Mouse (Mus musculus): ENCODE data around the gene Mme. TPM values are rescaled to one million over a fixed set of nuclear protein-coding genes. Genes with fewer than 3 reads are reported as not detected.

Gene Mme
- polyA plus RNA-seq, 1 experiment from 2014 or later, result 36.0 TPM

DNA sequence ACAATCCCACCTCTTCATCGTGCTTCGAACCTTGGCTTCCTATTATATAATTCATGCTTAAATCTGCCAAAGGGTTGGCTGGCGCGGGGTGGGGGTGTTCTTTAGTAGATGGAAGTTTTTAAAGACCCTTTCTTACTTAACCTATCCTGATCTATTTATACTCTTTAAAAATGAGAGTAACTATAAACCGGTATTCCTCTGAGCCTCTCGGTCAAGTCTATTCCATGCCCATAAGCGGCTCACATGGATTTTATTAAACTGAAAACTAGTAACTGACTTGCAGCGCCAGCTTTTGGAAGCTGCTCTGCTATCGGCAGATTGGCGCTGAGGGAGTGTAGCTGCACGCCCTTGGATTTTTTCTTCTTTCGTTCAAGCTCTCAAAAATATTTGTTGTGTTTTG, 55.1 kb downstream of the Mme start:
- Histone ChIP-seq H3K36me3 (no peaks in the 10 kb centered on the region), H3K9ac (no peak overlapping the region), H3K4me3 (peak overlapping the region; percentile 72), H3K27me3 (peaks cover 14% of the 10 kb centered on the region), H3K4me2 (replicated peaks) (peak overlapping the region; percentile 96), H3K27ac (no peak overlapping the region), H3K4me1 (0 out of 2 replicates have a peak, but pooled peaks cover 2% of the 10 kb centered on the region), H3K9me3 (replicated peaks) (no peaks in the 10 kb centered on the region)
- WGBS, result 10% methylated on average over 12 of the region's 12 CpGs
- ATAC-seq (ENCODE audit: low FRiP score), result no peak

DNA sequence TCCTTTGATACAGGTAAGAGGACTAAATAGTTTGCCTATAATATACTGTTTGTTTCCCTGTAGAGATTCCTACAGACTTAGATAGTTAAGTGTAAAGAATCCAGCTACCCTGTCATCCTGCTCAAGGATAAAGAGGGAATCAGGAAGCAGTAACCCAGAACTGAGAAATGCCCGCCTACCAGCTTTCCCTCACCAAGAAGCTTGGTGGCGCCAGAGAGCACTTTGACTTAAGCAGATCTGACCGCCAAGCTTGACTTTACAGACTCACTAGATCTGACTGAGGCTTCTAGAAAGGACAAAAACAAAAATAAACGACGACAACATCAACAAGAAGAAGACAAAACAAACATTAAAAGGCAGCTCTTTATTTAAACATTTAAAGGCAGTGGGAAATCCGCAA, 56.5 kb downstream of the Mme start:
- Histone ChIP-seq H3K4me3 (no peak overlapping the region), H3K27ac (no peak overlapping the region), H3K9me3 (replicated peaks) (no peaks in the 10 kb centered on the region), H3K9ac (no peak overlapping the region), H3K4me1 (0 out of 2 replicates have a peak, but pooled peaks cover 2% of the 10 kb centered on the region), H3K27me3 (peaks cover 14% of the 10 kb centered on the region), H3K4me2 (replicated peaks) (no peak overlapping the region), H3K36me3 (no peaks in the 10 kb centered on the region)
- WGBS, result 6% methylated on average over 6 of the region's 6 CpGs
- 0 out of 2 replicates have a peak, but pooled peaks have one; percentile 21 for ATAC-seq (ENCODE audit: low FRiP score)

DNA sequence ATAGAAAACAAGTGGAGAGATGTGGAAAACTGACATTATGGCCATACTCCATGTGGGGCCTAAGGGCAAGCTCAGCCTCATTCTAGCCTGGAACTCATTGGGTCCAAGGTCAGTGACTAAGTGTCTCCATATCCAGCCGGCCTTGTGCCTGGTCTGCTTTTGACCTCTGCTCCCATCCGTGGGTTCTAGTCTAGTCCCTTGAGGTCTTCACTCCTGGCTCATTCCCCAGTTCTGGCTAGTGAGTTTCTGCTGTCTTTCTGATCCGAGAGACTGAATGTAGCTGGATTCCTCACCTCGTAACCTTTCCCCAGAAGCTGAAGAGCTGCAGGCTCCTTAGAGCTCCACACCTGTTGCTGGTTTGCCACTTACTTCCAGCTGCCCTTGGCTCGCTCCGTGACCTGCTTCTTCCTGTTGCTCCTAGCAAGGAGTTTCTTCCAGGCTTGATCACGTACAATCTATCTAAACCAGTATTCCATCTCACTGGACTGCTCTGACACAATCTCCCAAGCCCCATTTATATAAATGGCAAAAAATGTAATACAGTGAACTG, 73.9 kb downstream of the Mme start:
- no peak for ATAC-seq (ENCODE audit: low FRiP score)
- 78% methylated on average over 7 of the region's 7 CpGs for WGBS
- no peaks in the 10 kb centered on the region for H3K36me3 ChIP-seq
- H3K4me2 ChIP-seq (replicated peaks), result no peak overlapping the region
- H3K4me3 ChIP-seq, result no peak overlapping the region
- H3K9me3 ChIP-seq (replicated peaks), result no peaks in the 10 kb centered on the region
- H3K9ac ChIP-seq, result no peak overlapping the region
- no peak overlapping the region for H3K27ac ChIP-seq
- no peaks in the 10 kb centered on the region for H3K27me3 ChIP-seq
- no peaks in the 10 kb centered on the region for H3K4me1 ChIP-seq

DNA sequence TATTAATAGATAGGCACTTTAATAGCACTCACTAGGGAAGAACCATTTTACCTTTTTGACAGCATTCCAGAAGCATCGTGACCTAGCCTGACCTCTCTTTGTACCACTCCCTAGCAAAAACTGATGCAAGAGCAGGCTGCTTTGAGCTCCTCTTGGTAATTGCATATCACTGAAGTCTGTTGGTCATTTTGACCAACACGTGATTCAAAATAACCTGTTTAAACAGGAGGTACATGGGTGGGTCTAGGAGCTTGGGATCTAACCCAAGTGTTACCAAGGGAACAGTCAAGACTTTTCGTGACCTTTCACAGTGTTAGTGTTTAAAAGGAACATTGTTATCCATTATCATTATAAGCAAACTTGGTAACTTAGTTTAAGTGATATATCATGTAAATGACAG, 76.2 kb downstream of the Mme start:
- Histone ChIP-seq H3K27ac (no peak overlapping the region), H3K4me2 (replicated peaks) (no peak overlapping the region), H3K4me3 (no peak overlapping the region), H3K4me1 (no peaks in the 10 kb centered on the region), H3K36me3 (no peaks in the 10 kb centered on the region), H3K27me3 (no peaks in the 10 kb centered on the region), H3K9me3 (replicated peaks) (no peaks in the 10 kb centered on the region), H3K9ac (no peak overlapping the region)
- no peak for ATAC-seq (ENCODE audit: low FRiP score)
- 73% methylated on average over 3 of the region's 3 CpGs for WGBS

DNA sequence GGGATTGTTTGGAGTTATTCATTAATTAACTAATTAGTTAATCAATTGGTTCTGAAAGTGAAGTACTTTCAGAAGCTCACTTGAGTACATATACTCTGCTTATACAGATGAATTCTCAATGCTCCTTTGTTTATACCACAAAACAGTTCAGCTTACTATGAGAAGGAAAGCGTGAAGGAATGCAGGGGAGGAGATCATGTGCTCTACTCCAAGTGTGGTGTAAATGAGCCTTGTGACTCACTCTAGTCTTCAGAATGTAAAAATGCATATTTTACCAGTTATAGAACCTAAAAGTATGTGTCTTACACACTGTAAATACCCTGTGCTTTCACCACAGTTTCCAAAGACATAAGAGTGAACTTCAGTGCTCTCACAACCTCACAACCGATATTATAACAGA, 84.3 kb downstream of the Mme start:
- H3K27me3 ChIP-seq, result no peaks in the 10 kb centered on the region
- H3K27ac ChIP-seq, result no peak overlapping the region
- H3K4me3 ChIP-seq, result no peak overlapping the region
- no peak for ATAC-seq (ENCODE audit: low FRiP score)
- WGBS, result 67% methylated on average over 2 of the region's 2 CpGs
- no peaks in the 10 kb centered on the region for H3K4me1 ChIP-seq
- no peak overlapping the region for H3K4me2 ChIP-seq (replicated peaks)
- no peak overlapping the region for H3K9ac ChIP-seq
- no peaks in the 10 kb centered on the region for H3K36me3 ChIP-seq
- no peaks in the 10 kb centered on the region for H3K9me3 ChIP-seq (replicated peaks)

DNA sequence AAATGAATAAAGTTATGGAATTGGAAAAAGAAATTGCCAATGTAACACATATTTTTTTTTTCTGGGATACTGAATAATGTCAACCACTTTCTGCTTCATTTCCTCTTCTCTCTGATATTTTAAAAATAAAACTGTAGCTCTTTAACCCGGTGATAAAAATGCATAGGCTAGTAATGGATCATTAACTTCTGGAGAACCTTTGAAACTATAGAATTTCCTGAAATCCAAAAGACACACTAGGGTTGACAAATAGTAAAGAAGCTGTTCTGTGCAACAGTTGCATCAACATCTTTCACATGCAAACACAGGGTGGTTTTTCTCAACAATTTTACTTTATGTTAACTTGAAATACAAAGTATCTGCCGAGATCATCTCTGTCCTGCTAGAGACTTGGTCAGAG, 98.8 kb downstream of the Mme start:
- no peak overlapping the region for H3K4me3 ChIP-seq
- 84% methylated on average over 2 of the region's 2 CpGs for WGBS
- no peaks in the 10 kb centered on the region for H3K27me3 ChIP-seq
- ATAC-seq (ENCODE audit: low FRiP score), result no peak
- no peak overlapping the region for H3K4me2 ChIP-seq (replicated peaks)
- H3K9me3 ChIP-seq (replicated peaks), result no peaks in the 10 kb centered on the region
- no peaks in the 10 kb centered on the region for H3K36me3 ChIP-seq
- no peak overlapping the region for H3K27ac ChIP-seq
- H3K4me1 ChIP-seq, result no peaks in the 10 kb centered on the region
- no peak overlapping the region for H3K9ac ChIP-seq

DNA sequence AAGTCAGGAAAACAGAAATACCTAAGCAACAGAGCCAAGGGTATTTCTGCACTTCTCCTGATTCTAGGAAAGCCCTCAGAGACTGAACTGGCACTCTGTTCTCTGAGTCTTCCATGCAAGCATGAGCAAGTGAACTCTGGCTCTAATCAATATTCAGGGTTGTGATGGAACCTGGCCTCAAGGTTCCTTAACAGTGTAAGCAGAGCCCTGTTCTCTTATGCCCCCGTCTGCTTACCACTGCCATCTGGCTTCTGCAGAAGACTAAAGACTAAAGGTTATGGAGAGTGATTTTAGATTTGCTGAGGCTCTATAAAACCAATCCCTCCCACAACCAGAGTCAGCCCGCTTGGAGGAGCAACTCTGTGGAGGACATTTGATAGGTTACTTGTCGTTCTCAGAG, 99.2 kb downstream of the Mme start:
- H3K4me3 ChIP-seq, result no peak overlapping the region
- no peak for ATAC-seq (ENCODE audit: low FRiP score)
- no peak overlapping the region for H3K27ac ChIP-seq
- H3K9ac ChIP-seq, result no peak overlapping the region
- whole genome bisulfite sequencing, result 90% methylated on average over 3 of the region's 3 CpGs
- H3K4me2 ChIP-seq (replicated peaks), result no peak overlapping the region
- H3K36me3 ChIP-seq, result no peaks in the 10 kb centered on the region
- no peaks in the 10 kb centered on the region for H3K4me1 ChIP-seq
- H3K9me3 ChIP-seq (replicated peaks), result no peaks in the 10 kb centered on the region
- H3K27me3 ChIP-seq, result no peaks in the 10 kb centered on the region

DNA sequence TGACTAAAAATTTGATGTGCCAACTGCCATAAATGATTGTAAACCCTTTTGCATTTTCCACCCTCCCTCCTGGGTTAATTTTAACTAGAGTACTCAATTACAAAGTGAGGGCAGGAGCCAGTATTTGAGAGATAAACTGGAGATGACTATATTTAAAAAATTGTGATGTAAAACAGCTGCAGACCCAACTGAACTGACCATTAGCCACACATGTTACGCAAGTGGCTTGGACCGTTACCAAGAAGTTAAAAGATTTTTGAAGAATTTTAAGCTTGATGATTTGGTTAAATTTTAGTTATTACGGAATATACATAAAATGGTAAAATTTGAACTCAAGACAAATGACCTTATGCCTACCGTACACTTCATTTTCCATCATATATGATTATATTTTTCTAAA, 100.1 kb downstream of the Mme start:
- no peaks in the 10 kb centered on the region for H3K36me3 ChIP-seq
- H3K9ac ChIP-seq, result no peak overlapping the region
- no peaks in the 10 kb centered on the region for H3K9me3 ChIP-seq (replicated peaks)
- no peak overlapping the region for H3K4me2 ChIP-seq (replicated peaks)
- no peak overlapping the region for H3K27ac ChIP-seq
- H3K4me1 ChIP-seq, result no peaks in the 10 kb centered on the region
- no peaks in the 10 kb centered on the region for H3K27me3 ChIP-seq
- 96% methylated on average over 4 of the region's 4 CpGs for WGBS
- ATAC-seq (ENCODE audit: low FRiP score), result no peak
- H3K4me3 ChIP-seq, result no peak overlapping the region

DNA sequence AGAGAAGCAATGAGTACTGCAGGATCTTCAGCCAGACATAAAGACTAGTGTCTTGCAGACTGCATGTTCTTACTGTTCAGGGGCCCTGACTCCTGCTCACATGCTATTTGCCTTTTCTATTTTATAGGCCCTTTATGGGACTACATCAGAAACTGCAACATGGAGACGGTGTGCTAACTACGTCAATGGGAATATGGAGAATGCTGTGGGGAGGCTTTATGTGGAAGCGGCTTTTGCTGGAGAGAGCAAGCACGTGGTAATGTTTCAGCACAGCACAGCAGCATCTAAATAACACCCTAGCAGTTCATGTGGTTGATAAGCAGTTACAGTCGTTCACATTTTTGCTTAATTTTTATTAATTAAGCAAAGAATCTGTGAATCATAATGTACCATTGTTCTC, 103.7 kb downstream of the Mme start:
- H3K4me1 ChIP-seq, result no peaks in the 10 kb centered on the region
- H3K9me3 ChIP-seq (replicated peaks), result no peaks in the 10 kb centered on the region
- no peaks in the 10 kb centered on the region for H3K27me3 ChIP-seq
- no peak overlapping the region for H3K4me2 ChIP-seq (replicated peaks)
- no peak overlapping the region for H3K9ac ChIP-seq
- no peak overlapping the region for H3K27ac ChIP-seq
- no peak overlapping the region for H3K4me3 ChIP-seq
- H3K36me3 ChIP-seq, result no peaks in the 10 kb centered on the region
- WGBS, result 82% methylated on average over 5 of the region's 5 CpGs
- no peak for ATAC-seq (ENCODE audit: low FRiP score)

DNA sequence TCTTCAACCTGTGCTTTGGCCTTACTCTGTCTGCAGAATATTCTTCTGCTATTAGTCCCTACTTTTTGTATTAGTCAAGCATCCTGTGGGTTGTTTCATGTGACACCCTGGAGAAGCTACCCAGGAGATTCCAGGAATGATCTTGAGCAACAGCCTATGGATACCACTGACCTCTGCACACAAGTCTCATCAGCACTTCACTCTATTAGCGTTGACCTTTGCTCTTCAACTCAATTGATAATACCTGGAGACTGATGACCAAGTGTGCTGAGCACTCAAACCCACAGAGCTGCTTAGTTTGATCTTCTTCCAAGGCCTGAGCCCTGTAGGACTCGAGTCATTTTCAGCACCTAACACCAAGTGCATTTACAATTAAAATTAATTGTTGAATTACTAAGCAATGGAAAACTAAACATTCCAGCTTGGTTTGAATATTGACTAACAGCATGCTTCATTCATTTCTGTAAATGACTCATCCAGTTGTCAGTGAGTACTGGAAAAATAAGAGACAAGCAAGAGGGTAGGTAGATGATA, 107.6 kb downstream of the Mme start:
- Histone ChIP-seq H3K4me1 (no peaks in the 10 kb centered on the region), H3K4me3 (no peak overlapping the region), H3K27ac (no peak overlapping the region), H3K27me3 (no peaks in the 10 kb centered on the region), H3K9me3 (replicated peaks) (no peaks in the 10 kb centered on the region), H3K36me3 (no peaks in the 10 kb centered on the region), H3K4me2 (replicated peaks) (no peak overlapping the region), H3K9ac (no peak overlapping the region)
- no peak for ATAC-seq (ENCODE audit: low FRiP score)
- 79% methylated on average over 2 of the region's 2 CpGs for WGBS

DNA sequence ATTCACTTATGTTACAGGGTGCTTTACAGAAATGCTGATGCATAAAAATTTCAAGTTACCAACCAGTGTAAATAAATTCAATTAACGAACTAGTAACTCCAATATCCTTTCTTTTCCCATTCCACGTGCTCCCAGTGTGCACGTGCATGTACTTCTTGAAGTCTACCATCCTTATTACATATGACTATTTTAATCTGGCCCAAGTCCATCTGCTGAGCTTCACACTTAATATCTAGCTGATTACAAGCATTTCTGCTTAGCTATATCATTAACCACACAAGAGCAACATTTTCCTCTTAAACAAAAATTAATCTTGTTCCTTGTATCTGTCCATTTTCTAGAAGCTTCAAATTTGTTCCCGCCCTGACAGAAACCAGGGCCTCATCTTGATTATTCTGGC, 108.9 kb downstream of the Mme start:
- H3K9ac ChIP-seq, result no peak overlapping the region
- no peak overlapping the region for H3K4me2 ChIP-seq (replicated peaks)
- H3K36me3 ChIP-seq, result no peaks in the 10 kb centered on the region
- ATAC-seq (ENCODE audit: low FRiP score), result no peak
- no peak overlapping the region for H3K27ac ChIP-seq
- H3K9me3 ChIP-seq (replicated peaks), result no peaks in the 10 kb centered on the region
- no peak overlapping the region for H3K4me3 ChIP-seq
- no peaks in the 10 kb centered on the region for H3K27me3 ChIP-seq
- H3K4me1 ChIP-seq, result no peaks in the 10 kb centered on the region
- WGBS, result 93% methylated on average over 4 of the region's 4 CpGs

DNA sequence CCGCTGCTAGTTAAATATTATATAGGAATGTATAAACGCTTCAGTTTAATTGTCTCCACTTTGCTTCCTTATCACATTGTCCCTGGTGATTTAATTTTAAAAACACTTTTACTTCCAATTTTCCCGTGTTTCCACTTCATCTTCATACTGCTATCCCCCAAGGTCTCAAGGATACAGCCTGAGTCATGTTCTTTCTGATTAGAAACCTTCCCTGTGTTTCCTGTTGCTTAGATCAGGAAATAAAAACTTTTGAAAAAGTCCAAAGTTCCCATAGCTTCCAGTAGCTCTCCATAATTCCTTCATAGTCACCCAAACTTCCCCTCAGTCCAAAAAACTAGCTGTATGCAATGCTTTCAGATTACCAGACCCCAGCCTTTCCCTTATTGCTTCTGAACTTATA, 109.4 kb downstream of the Mme start:
- no peaks in the 10 kb centered on the region for H3K9me3 ChIP-seq (replicated peaks)
- no peak overlapping the region for H3K4me3 ChIP-seq
- H3K4me1 ChIP-seq, result no peaks in the 10 kb centered on the region
- WGBS, result 92% methylated on average over 3 of the region's 3 CpGs
- H3K27me3 ChIP-seq, result no peaks in the 10 kb centered on the region
- H3K27ac ChIP-seq, result no peak overlapping the region
- no peak overlapping the region for H3K9ac ChIP-seq
- ATAC-seq (ENCODE audit: low FRiP score), result no peak
- no peaks in the 10 kb centered on the region for H3K36me3 ChIP-seq
- no peak overlapping the region for H3K4me2 ChIP-seq (replicated peaks)

DNA sequence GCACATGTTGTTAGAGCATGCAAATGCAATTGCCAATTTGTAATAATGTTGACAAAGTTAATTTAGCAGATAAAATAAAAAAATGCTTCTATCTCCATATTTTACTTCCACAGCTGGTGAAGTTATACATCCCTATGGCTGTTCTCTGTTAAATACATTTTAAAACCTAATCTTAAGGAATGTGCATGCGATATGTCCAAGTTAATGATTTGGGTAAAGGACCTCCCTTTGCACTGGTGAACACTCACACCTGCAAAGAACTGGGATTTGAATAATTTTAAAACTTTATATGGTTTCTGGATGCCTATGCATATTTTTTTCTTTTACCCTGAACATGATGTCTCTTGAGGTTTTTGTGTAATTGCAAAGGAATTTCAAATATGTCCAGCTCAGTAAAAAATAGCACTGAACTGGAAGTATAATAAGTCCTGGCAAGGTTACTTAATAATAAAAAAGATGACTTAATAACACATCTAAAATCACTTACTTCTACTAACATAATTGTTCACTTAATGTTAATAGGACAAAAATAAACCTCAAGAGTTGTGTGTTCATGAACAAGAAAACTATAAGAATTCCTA, 110.4 kb downstream of the Mme start:
- WGBS, result 83% methylated on average over 1 of the region's 1 CpGs
- Histone ChIP-seq H3K27ac (no peak overlapping the region), H3K27me3 (no peaks in the 10 kb centered on the region), H3K9me3 (replicated peaks) (no peaks in the 10 kb centered on the region), H3K4me1 (no peaks in the 10 kb centered on the region), H3K4me2 (replicated peaks) (no peak overlapping the region), H3K36me3 (no peaks in the 10 kb centered on the region), H3K9ac (no peak overlapping the region), H3K4me3 (no peak overlapping the region)
- ATAC-seq (ENCODE audit: low FRiP score), result no peak

All from hindbrain, embryonic 12.5 days (tissue).